Mouse (Mus musculus): ENCODE measurements around the gene Gtpbp1.

DNA sequence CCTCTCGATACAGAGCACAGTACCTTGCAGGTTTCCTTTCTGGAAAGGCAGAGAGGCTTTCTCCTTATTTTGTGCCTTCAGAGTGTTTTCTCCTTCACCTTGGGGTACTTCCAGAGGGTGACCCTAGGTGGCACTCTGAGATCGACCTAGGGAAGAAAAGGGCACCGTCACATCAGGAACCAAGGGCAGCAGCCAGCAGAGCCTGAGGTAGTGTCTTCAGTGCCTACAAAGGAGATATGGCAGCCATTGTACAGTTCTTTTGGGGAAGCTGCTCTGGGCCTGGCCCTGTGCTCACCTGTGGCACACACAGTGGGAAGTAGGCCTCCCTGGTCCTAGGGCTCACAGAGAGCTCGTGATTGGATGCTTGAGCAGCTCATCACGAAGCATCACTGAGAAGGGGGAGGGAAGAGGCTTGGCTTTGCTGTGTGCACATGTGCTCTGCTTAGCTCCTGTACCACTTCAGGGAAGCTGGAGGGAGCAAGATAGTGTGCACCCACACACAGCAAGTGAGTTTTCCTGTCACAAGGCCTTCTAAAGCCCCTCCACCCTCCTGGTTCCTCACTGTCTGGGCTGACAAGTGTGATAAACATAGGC, 17.7 kb downstream of the Gtpbp1 start:
- TF ChIP-seq CTCF (IDR thresholded peaks at IDR 0.05) (0 out of 2 replicates have a peak, but pooled peaks have one; percentile 5), POLR2A (IDR thresholded peaks at IDR 0.05; ENCODE audit: insufficient read depth, low read depth, low read length) (no peak)
